Mouse (Mus musculus) ES-Bruce4 (cell line): ENCODE measurements around the gene Hoxa4.

Experiments used
- CTCF ChIP-seq: IDR thresholded peaks from one replicate; pipeline ENCODE4 v1.8.1; 2011; ENCODE audit warnings: low read depth, low read length
- EP300 ChIP-seq: IDR thresholded peaks from 2 replicates; pipeline ENCODE4 v1.6.1; 2011; ENCODE audit warnings: low read depth, low read length; ENCODE audit not compliant: insufficient read depth
- POLR2A ChIP-seq: IDR thresholded peaks from one replicate; pipeline ENCODE4 v1.8.1; 2011; ENCODE audit warnings: low read length; ENCODE audit not compliant: insufficient read depth

DNA sequence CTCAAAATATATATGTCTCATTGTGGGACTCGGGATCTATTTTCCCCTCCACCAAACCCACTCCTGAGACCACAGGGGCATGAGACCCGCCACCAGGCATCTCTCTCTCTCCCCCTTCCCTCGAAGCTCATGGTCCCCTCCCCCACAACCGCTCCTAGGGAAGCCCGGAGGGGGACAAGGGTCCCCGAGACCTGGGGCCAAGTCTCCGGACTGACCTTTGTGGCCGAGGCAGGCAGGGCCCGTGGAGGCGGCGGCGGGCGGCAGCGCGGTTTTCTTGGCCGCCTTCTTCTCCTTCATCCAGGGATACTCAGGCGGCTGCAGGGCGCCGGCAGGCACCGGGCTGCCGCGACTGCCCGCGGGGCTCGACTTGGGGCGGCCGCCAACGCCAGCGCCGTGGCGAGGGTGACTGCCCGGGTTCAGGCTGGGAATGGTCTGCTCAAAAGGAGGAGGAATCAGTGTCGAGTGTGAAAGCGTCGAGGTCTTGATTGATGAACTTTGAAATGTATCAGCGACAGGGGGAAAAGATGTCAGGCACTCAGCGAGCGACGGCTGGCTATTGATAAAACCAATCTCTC is 27.4 kb downstream of the Hoxa4 start:
- TF ChIP-seq POLR2A (no peak), CTCF (no peak), EP300 (no peak)
